Mouse (Mus musculus): Measurements from ENCODE around the gene Stra6. TPM values are rescaled to one million over a fixed set of nuclear protein-coding genes. Genes with fewer than 3 reads are reported as not detected.

Stra6 gene
- polyA plus RNA-seq, 1 experiment from 2014 or later, result 47.5 TPM

DNA sequence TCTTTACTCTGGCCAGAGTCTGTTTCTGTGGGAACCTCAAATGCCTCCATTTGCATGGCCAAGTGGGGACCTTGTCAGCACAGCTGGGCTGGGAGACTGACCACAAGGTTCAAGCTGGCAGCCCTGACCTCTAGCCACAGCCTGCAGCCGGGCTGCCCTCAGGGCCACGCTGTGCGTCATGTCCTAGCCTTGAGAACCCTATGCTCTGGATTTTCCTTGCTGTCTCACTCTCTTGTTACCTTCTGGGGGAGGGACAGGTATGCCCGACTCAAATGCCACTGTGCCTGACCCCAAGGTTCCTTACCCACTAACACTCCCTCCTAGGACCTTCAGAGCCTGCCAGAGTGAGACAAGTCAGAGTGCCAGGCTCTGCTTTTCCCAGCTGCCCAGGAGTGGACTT, 26.6 kb upstream of the Stra6 start:
- WGBS, result 81% methylated on average over 4 of the region's 4 CpGs
- Histone ChIP-seq H3K4me3 (no peak overlapping the region), H3K4me2 (no peak overlapping the region), H3K4me1 (replicated peaks) (peaks cover 26% of the 10 kb centered on the region), H3K9me3 (no peaks in the 10 kb centered on the region), H3K36me3 (no peaks in the 10 kb centered on the region), H3K27me3 (peaks cover 36% of the 10 kb centered on the region), H3K27ac (replicated peaks) (no peak overlapping the region), H3K9ac (no peak overlapping the region)
- ATAC-seq (ENCODE audit: low read depth), result no peak

GRCm38 (mm10) chr9:58038500-58039168, 25.0 kb upstream of the Stra6 start:
- no peak overlapping the region for H3K9ac ChIP-seq

GRCm38 (mm10) chr9:58040977-58041376, 22.6 kb upstream of the Stra6 start:
- H3K4me1 ChIP-seq (replicated peaks), result peaks cover 66% of the 10 kb centered on the region
- no peak for ATAC-seq (ENCODE audit: low read depth)
- H3K9me3 ChIP-seq, result no peaks in the 10 kb centered on the region
- peaks cover 34% of the 10 kb centered on the region for H3K27me3 ChIP-seq
- H3K36me3 ChIP-seq, result no peaks in the 10 kb centered on the region
- no peak overlapping the region for H3K4me2 ChIP-seq
- 13% methylated on average over 4 of the region's 4 CpGs for WGBS
- 0 out of 2 replicates have a peak overlapping the region, but pooled peaks have one; percentile 0 for H3K9ac ChIP-seq
- peak overlapping the region; percentile 24; the same call in 1 of the 2 replicates for H3K27ac ChIP-seq (replicated peaks)
- H3K4me3 ChIP-seq, result no peak overlapping the region

More at GRCm38 (mm10) chr9:58038500-58039168, 25.0 kb upstream of the Stra6 start:
- Histone ChIP-seq H3K4me2 (no peak overlapping the region), H3K27me3 (peaks cover 36% of the 10 kb centered on the region), H3K4me1 (replicated peaks) (peaks cover 43% of the 10 kb centered on the region), H3K27ac (replicated peaks) (no peak overlapping the region), H3K9me3 (no peaks in the 10 kb centered on the region), H3K4me3 (no peak overlapping the region), H3K36me3 (no peaks in the 10 kb centered on the region)
- 16% methylated on average over 19 of the region's 19 CpGs for WGBS
- peak; percentile 84 for ATAC-seq (ENCODE audit: low read depth)

DNA sequence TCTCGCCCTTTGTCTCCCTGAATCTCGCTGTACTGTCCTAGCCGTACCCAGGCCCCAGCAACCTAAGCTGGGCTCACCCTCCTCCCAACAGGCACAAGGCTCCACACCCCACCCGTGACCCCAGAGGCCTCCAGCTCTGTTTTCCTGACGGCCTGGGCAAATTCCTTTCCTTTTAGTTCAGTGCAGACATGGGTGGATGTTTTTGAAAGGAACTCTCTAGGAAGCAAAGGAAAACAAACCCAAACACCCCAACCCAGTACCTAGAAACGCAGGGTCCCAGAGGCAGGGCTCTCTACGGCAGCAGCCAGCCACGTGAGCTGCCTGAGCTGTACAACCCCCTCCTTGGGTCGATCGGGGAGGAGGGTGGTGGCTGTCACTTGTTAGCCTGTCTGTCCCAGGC, 21.2 kb upstream of the Stra6 start:
- no peak overlapping the region for H3K4me3 ChIP-seq
- H3K9me3 ChIP-seq, result no peaks in the 10 kb centered on the region
- 21% methylated on average over 10 of the region's 10 CpGs for WGBS
- H3K9ac ChIP-seq, result peak overlapping the region; percentile 23; the same call in 1 of the 2 replicates
- no peak for ATAC-seq (ENCODE audit: low read depth)
- peak overlapping the region; percentile 80 for H3K27ac ChIP-seq (replicated peaks)
- H3K4me1 ChIP-seq (replicated peaks), result peaks cover 78% of the 10 kb centered on the region
- no peak overlapping the region for H3K4me2 ChIP-seq
- H3K36me3 ChIP-seq, result no peaks in the 10 kb centered on the region
- H3K27me3 ChIP-seq, result peaks cover 20% of the 10 kb centered on the region

DNA sequence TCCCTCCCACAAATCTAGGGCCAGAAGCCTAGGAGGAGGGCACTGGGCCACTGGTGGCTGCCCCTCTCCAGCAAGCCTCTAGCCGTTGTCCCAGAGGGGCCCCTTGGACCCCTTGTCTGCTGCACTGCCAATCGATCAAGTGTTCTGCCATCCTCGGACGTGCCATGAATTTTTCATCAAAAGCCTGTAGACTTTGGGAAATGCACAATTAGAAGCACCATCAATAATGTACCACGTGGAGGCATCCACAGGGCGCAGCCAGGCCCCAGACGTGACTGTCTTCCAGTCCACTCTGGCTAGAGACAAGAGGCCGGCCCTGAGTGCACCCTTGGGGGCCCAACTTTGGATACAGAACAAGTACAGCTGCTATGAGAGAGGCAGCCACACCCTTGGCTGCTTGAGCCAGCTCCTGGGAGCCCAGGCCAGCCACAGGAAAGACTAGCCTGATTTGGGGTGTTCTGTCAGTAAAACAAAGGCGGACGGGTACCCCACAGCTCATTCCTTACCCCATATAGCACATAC, 20.0 kb upstream of the Stra6 start:
- no peak overlapping the region for H3K4me2 ChIP-seq
- H3K27me3 ChIP-seq, result peaks cover 11% of the 10 kb centered on the region; the same call in 1 of the 2 replicates
- no peak for ATAC-seq (ENCODE audit: low read depth)
- H3K4me1 ChIP-seq (replicated peaks), result peaks cover 89% of the 10 kb centered on the region
- peak overlapping the region; percentile 80 for H3K27ac ChIP-seq (replicated peaks)
- H3K36me3 ChIP-seq, result no peaks in the 10 kb centered on the region
- H3K4me3 ChIP-seq, result no peak overlapping the region
- no peaks in the 10 kb centered on the region for H3K9me3 ChIP-seq
- H3K9ac ChIP-seq, result no peak overlapping the region
- WGBS, result 46% methylated on average over 10 of the region's 10 CpGs

- 12% methylated on average over 10 of the region's 10 CpGs for WGBS
- no peak overlapping the region for H3K9ac ChIP-seq
- peaks cover 93% of the 10 kb centered on the region for H3K4me1 ChIP-seq (replicated peaks)
- ATAC-seq (ENCODE audit: low read depth), result peak; percentile 46
- H3K4me3 ChIP-seq, result no peak overlapping the region
- peaks cover 2% of the 10 kb centered on the region; the same call in 1 of the 2 replicates for H3K27me3 ChIP-seq
- H3K36me3 ChIP-seq, result no peaks in the 10 kb centered on the region
- H3K27ac ChIP-seq (replicated peaks), result peak overlapping the region; percentile 80
- H3K9me3 ChIP-seq, result no peaks in the 10 kb centered on the region
- H3K4me2 ChIP-seq, result no peak overlapping the region
Measured at GRCm38 (mm10) chr9:58044828-58045227, 18.8 kb upstream of the Stra6 start.

GRCm38 (mm10) chr9:58045646-58046045, 17.9 kb upstream of the Stra6 start:
- peak overlapping the region; percentile 80 for H3K27ac ChIP-seq (replicated peaks)
- WGBS, result 7% methylated on average over 4 of the region's 4 CpGs

DNA sequence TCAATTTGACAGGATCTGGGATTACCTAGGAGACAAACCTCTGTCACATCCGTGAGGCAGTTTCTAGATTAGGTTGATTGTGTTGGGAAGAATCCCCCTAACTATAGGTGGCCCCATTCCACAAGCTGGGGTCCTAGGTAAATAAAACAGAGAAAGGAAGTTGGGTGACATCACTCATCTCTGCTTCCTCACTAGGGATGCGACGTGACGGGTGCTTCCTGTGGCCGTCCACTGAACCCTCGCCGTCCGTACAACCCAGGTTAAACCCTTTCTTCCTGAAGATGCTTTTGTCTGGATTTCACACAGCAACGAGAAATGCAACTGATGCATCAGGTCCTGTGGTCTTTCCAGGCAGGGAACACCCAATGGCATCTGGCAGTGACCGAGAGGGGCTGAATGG, 16.5 kb upstream of the Stra6 start:
- Histone ChIP-seq H3K4me1 (replicated peaks) (peaks cover 89% of the 10 kb centered on the region), H3K27ac (replicated peaks) (no peak overlapping the region), H3K9ac (no peak overlapping the region), H3K36me3 (no peaks in the 10 kb centered on the region), H3K27me3 (no peaks in the 10 kb centered on the region), H3K4me3 (no peak overlapping the region), H3K4me2 (no peak overlapping the region), H3K9me3 (no peaks in the 10 kb centered on the region)
- ATAC-seq (ENCODE audit: low read depth), result no peak
- 79% methylated on average over 10 of the region's 10 CpGs for WGBS

More at GRCm38 (mm10) chr9:58045646-58046045, 17.9 kb upstream of the Stra6 start:
- H3K4me3 ChIP-seq, result no peak overlapping the region
- no peak for ATAC-seq (ENCODE audit: low read depth)
- peak overlapping the region; percentile 28; the same call in 1 of the 2 replicates for H3K9ac ChIP-seq
- no peak overlapping the region for H3K4me2 ChIP-seq
- H3K9me3 ChIP-seq, result no peaks in the 10 kb centered on the region
- H3K36me3 ChIP-seq, result no peaks in the 10 kb centered on the region
- peaks cover 93% of the 10 kb centered on the region for H3K4me1 ChIP-seq (replicated peaks)
- no peaks in the 10 kb centered on the region for H3K27me3 ChIP-seq

DNA sequence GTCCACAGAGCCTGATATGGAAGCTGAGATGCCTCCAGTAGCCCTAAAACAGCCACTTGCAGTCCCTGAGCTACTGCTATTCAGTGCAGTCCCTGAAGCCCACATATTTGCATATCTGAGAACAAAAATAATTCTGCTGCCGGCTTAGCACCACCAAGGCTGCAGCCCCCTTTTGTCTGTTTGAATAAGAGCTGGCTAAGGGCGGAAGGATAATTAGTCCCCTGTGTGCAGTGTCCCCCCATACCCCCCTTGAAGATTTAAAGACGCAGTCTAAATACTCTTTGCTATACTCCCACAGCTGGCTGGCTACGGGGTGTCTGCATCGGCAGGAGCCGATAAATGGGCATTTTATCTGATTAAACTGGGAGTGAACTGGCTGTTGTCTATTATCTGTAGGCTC, 15.0 kb upstream of the Stra6 start:
- Histone ChIP-seq H3K36me3 (no peaks in the 10 kb centered on the region), H3K27me3 (no peaks in the 10 kb centered on the region), H3K27ac (replicated peaks) (peak overlapping the region; percentile 86), H3K9me3 (no peaks in the 10 kb centered on the region), H3K4me2 (peak overlapping the region; percentile 7; the same call in 1 of the 2 replicates), H3K4me3 (no peak overlapping the region), H3K9ac (peak overlapping the region; percentile 44; the same call in 1 of the 2 replicates), H3K4me1 (replicated peaks) (peaks cover 89% of the 10 kb centered on the region)
- ATAC-seq (ENCODE audit: low read depth), result peak; percentile 57
- WGBS, result 7% methylated on average over 6 of the region's 6 CpGs

GRCm38 (mm10) chr9:58049186-58049585, 14.4 kb upstream of the Stra6 start:
- Histone ChIP-seq H3K4me1 (replicated peaks) (peaks cover 86% of the 10 kb centered on the region), H3K27me3 (no peaks in the 10 kb centered on the region), H3K9me3 (no peaks in the 10 kb centered on the region), H3K4me2 (no peak overlapping the region), H3K9ac (0 out of 2 replicates have a peak overlapping the region, but pooled peaks have one; percentile 44), H3K36me3 (no peaks in the 10 kb centered on the region), H3K27ac (replicated peaks) (peak overlapping the region; percentile 86), H3K4me3 (no peak overlapping the region)
- ATAC-seq (ENCODE audit: low read depth), result peak; percentile 10; the same call in 1 of the 2 replicates
- 47% methylated on average over 6 of the region's 6 CpGs for WGBS

- Histone ChIP-seq H3K4me3 (no peak overlapping the region), H3K4me1 (replicated peaks) (peaks cover 79% of the 10 kb centered on the region)
Measured at GRCm38 (mm10) chr9:58049861-58050260, 13.7 kb upstream of the Stra6 start.

DNA sequence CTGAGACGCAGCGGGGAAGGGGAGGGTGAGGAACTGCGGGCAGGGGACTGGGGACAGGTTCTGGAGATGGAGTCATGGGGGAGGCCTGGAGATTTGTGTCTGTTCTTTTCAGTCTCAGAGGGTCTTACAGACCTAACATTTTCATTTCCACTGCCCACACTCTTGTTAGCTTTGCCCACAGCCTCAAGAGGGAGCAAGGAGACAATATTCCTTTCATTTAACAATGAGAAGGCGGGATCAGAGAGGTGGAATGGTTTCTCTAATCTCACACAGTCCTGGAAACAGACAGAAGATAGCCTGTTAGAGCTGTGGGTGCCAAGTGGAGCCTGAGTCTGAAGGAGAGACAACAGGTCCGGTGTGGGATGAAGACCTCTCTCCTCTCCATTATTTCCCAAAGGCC, 11.7 kb upstream of the Stra6 start:
- ATAC-seq (ENCODE audit: low read depth), result peak; percentile 24; the same call in 1 of the 2 replicates
- Histone ChIP-seq H3K4me3 (no peak overlapping the region), H3K36me3 (no peaks in the 10 kb centered on the region), H3K9me3 (no peaks in the 10 kb centered on the region), H3K4me2 (no peak overlapping the region), H3K27me3 (peaks cover 4% of the 10 kb centered on the region), H3K9ac (no peak overlapping the region), H3K4me1 (replicated peaks) (peaks cover 74% of the 10 kb centered on the region), H3K27ac (replicated peaks) (peak overlapping the region; percentile 57)
- WGBS, result 35% methylated on average over 5 of the region's 5 CpGs

More at GRCm38 (mm10) chr9:58049861-58050260, 13.7 kb upstream of the Stra6 start:
- H3K9ac ChIP-seq, result no peak overlapping the region
- ATAC-seq (ENCODE audit: low read depth), result no peak
- WGBS, result 79% methylated on average over 7 of the region's 7 CpGs
- peak overlapping the region; percentile 86; the same call in 1 of the 2 replicates for H3K27ac ChIP-seq (replicated peaks)
- no peaks in the 10 kb centered on the region for H3K36me3 ChIP-seq
- H3K4me2 ChIP-seq, result no peak overlapping the region
- H3K9me3 ChIP-seq, result no peaks in the 10 kb centered on the region
- no peaks in the 10 kb centered on the region for H3K27me3 ChIP-seq

Data from neural tube, embryonic 13.5 days (tissue).